10 mouse cellular contexts compared by ENCODE assay signal in the genomic region with DNA sequence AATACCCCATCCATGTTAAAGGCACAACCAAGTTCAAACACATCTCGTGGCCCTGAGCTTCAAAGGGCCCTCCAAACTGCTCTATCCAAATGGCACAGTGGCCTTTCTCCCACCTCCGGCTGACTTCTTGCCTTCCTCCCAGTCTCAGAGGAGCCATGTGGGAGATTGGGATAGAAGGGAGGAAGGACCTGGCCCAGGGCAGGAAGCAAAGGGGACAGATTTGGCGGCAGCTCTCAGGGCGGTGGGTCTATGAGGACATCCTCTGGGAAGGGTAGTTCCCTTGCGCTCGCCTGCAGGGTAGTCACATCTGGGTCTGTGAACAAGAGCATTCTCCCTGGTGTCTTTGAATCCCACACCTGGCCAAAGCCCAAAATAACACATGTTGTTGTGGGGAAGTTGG. TPM values are rescaled to one million over a fixed set of nuclear protein-coding genes. Genes with fewer than 3 reads are reported as not detected.
DNase-seq lines count a peak whose midpoint lies in the region; ATAC-seq and TF ChIP-seq lines count a peak whose summit lies in the region.
"Had no signal": no experiment of that assay in that cellular context is flagged by ENCODE, and none has a peak within 500 bp of the region (broad histone marks: within the 10 kb centered on the region; RNA-seq: fewer than 3 reads in every experiment).

No protein-coding gene starts in this region.

- no peaks in the 10 kb centered on the region for H3K9me3 ChIP-seq in heart, embryonic 13.5 days
- no peaks in the 10 kb centered on the region for H3K9me3 ChIP-seq in intestine, postnatal 0 days (ENCODE audit: control insufficient read depth)
- H3K9me3 ChIP-seq: embryonic facial prominence, embryonic 12.5 days had no signal

- DNase-seq in heart, adult 18-20 months: no peak
- DNase-seq in spleen, adult 2 months (ENCODE audit: low read depth in 1 of 2, low spot score in 2 of 2): no peak
- no peak for DNase-seq in spleen, postnatal 36 days (ENCODE audit: low spot score in 2 of 2)
- peak; percentile 53 to 54 for DNase-seq in thymus, postnatal 36 days
- no peak for DNase-seq in cerebellum, postnatal 36 days
- DNase-seq in left cerebral cortex, adult 18-20 months (ENCODE audit: low spot score in 2 of 2): no peak

- H3K27me3 ChIP-seq in heart, embryonic 13.5 days (replicated peaks): peaks cover 52% of the 10 kb centered on the region
- no peaks in the 10 kb centered on the region for H3K27me3 ChIP-seq in spleen, adult 2 months (ENCODE audit: control insufficient read depth, insufficient read depth, low read length)
- no peaks in the 10 kb centered on the region for H3K27me3 ChIP-seq in intestine, postnatal 0 days (replicated peaks; ENCODE audit: control insufficient read depth, insufficient read depth, low read length)
- H3K27me3 ChIP-seq: embryonic facial prominence, embryonic 12.5 days had no signal

- TF ChIP-seq POLR2A in spleen, adult 2 months (IDR thresholded peaks at IDR 0.05; ENCODE audit: low read depth, low read length): no peak

- H3K36me3 ChIP-seq in heart, embryonic 13.5 days: no peaks in the 10 kb centered on the region
- 0 out of 2 replicates have a peak, but pooled peaks cover 1% of the 10 kb centered on the region for H3K36me3 ChIP-seq in spleen, adult 2 months (ENCODE audit: control insufficient read depth, insufficient read depth, low read length)
- no peaks in the 10 kb centered on the region for H3K36me3 ChIP-seq in intestine, postnatal 0 days (ENCODE audit: control insufficient read depth, insufficient read depth)
- H3K36me3 ChIP-seq: embryonic facial prominence, embryonic 12.5 days had no signal

- H3K4me3 ChIP-seq in heart, embryonic 13.5 days: peak overlapping the region; percentile 44
- peak overlapping the region; percentile 68 for H3K4me3 ChIP-seq in spleen, adult 2 months (ENCODE audit: extremely low read depth, insufficient read depth, insufficient read length)
- no peak overlapping the region for H3K4me3 ChIP-seq in intestine, postnatal 0 days (ENCODE audit: low read depth, low read length)
- H3K4me3 ChIP-seq: embryonic facial prominence, embryonic 12.5 days had no signal

- H3K27ac ChIP-seq in heart, embryonic 13.5 days (replicated peaks): no peak overlapping the region
- peak overlapping the region; percentile 91 for H3K27ac ChIP-seq in spleen, adult 2 months (ENCODE audit: insufficient read depth, low read length)
- no peak overlapping the region for H3K27ac ChIP-seq in intestine, postnatal 0 days (ENCODE audit: low read depth, low read length)
- H3K27ac ChIP-seq: embryonic facial prominence, embryonic 12.5 days; hindbrain, postnatal 0 days had no signal

- peak overlapping the region; percentile 67; the same call in 1 of the 2 replicates for H3K9ac ChIP-seq in heart, embryonic 13.5 days
- no peak overlapping the region for H3K9ac ChIP-seq in intestine, postnatal 0 days (ENCODE audit: low read depth, low read length)
- H3K9ac ChIP-seq: embryonic facial prominence, embryonic 12.5 days had no signal

- no peak for ATAC-seq in heart, embryonic 13.5 days (ENCODE audit: extremely low read depth, insufficient number of reproducible peaks, low FRiP score, low TSS enrichment)
- no peak for ATAC-seq in intestine, postnatal 0 days
- ATAC-seq: hindbrain, postnatal 0 days had no signal

- H3K4me2 ChIP-seq in heart, embryonic 13.5 days: peak overlapping the region; percentile 62
- H3K4me2 ChIP-seq in intestine, postnatal 0 days (replicated peaks; ENCODE audit: low read depth): peak overlapping the region; percentile 30
- H3K4me2 ChIP-seq: embryonic facial prominence, embryonic 12.5 days had no signal

- H3K4me1 ChIP-seq in heart, embryonic 13.5 days: peaks cover 47% of the 10 kb centered on the region
- H3K4me1 ChIP-seq in spleen, adult 2 months (ENCODE audit: control insufficient read depth, insufficient read depth, insufficient read length): peaks cover 55% of the 10 kb centered on the region
- H3K4me1 ChIP-seq in intestine, postnatal 0 days (replicated peaks; ENCODE audit: control insufficient read depth, insufficient read depth, low read length): no peaks in the 10 kb centered on the region

- no peak for TF ChIP-seq CTCF in spleen, adult 2 months (IDR thresholded peaks at IDR 0.05; ENCODE audit: extremely low read depth, insufficient read depth, insufficient read length, insufficient replicate concordance)
- no peak for TF ChIP-seq CTCF in intestine, postnatal 0 days (IDR thresholded peaks at IDR 0.05; ENCODE audit: low read depth)

- 69% methylated on average over 6 of the region's 6 CpGs for WGBS in heart, embryonic 13.5 days
- WGBS in spleen, adult 2 months: 11% methylated on average over 6 of the region's 6 CpGs
- 77% methylated on average over 6 of the region's 6 CpGs for WGBS in intestine, postnatal 0 days

RNA-seq across cellular contexts. Expression of gene Cbfa2t3, which starts 1.3 kb away (rescaled TPM):
- 4.2 and 4.8 TPM in 2 replicates for polyA plus RNA-seq in heart, embryonic 13.5 days (2015; fragmentation: Nextera tagmentation; extraction: Ambion mirVana)
- total RNA-seq in heart, adult 18-20 months (2021): 10 to 100 TPM; 18.7 to 20.4 TPM
- polyA plus RNA-seq in spleen, adult 2 months (2012; rRNA removed): 38.3 and 40.2 TPM in 2 replicates
- polyA plus RNA-seq in intestine, postnatal 0 days (2015; fragmentation: Nextera tagmentation; extraction: Ambion mirVana): 5.9 and 7.6 TPM in 2 replicates
- 10 to 100 TPM; 34.3 to 46.0 TPM for total RNA-seq in left cerebral cortex, adult 18-20 months (2021)

Comparison
In these comparisons a context has a peak if more than half of its experiments do, and no peak if none do; other contexts are left out.
1. DNase-seq: peak in thymus, postnatal 36 days (2 of 2); none in heart, adult 18-20 months (0 of 2), spleen, adult 2 months (0 of 2), spleen, postnatal 36 days (0 of 2), cerebellum, postnatal 36 days (0 of 2) and left cerebral cortex, adult 18-20 months (0 of 2).